Mouse (Mus musculus) neural tube, embryonic 14.5 days (tissue): Measurements from ENCODE around the gene Olfr1257. TPM values are rescaled to one million over a fixed set of nuclear protein-coding genes. Genes with fewer than 3 reads are reported as not detected.
"Not testable (repeated sequence)": the region's sequence is repeated elsewhere in the genome, so short reads cannot be mapped to it uniquely, and the experiment has no call there.

Source experiments
- ATAC-seq: fragments of 200-750 bp; cut with Nextera tagmentation; 2 replicates; pipeline ENCODE4 v1.8.0; 2017; ENCODE audit warnings: low read depth, mild to moderate bottlenecking, moderate TSS enrichment, moderate library complexity
- H3K27ac ChIP-seq: fragments of 300-500 bp; sonication (generic); 2 replicates; pipeline ENCODE4 v1.5.1; 2014; ENCODE audit warnings: low read depth, mild to moderate bottlenecking, control low read depth, low read length, moderate library complexity, mixed read lengths
- H3K27me3 ChIP-seq: fragments of 300-500 bp; sonication (generic); 2 replicates; pipeline ENCODE4 v1.6.1; 2014; ENCODE audit warnings: low read length; ENCODE audit not compliant: control insufficient read depth, insufficient read depth
- H3K36me3 ChIP-seq: fragments of 300-500 bp; sonication (generic); 2 replicates; pipeline ENCODE4 v1.6.1; 2014; ENCODE audit warnings: low read length, mixed read lengths; ENCODE audit not compliant: control insufficient read depth, insufficient read depth
- H3K4me1 ChIP-seq: fragments of 300-500 bp; sonication (generic); 2 replicates; pipeline ENCODE4 v1.6.1; 2014; ENCODE audit warnings: low read length; ENCODE audit not compliant: control insufficient read depth, insufficient read depth
- H3K4me2 ChIP-seq: fragments of 300-500 bp; sonication (generic); 2 replicates; pipeline ENCODE4 v1.6.1; 2014; ENCODE audit warnings: mild to moderate bottlenecking, low read depth, low read length, control low read depth
- H3K4me3 ChIP-seq: fragments of 300-500 bp; sonication (generic); 2 replicates; pipeline ENCODE4 v1.5.1; 2014; ENCODE audit warnings: low read depth, low read length, control low read depth, mixed read lengths
- H3K9ac ChIP-seq: fragments of 300-500 bp; sonication (generic); replicated peaks from 2 replicates; pipeline ENCODE4 v1.6.1; 2014; ENCODE audit warnings: low read depth, mild to moderate bottlenecking, control low read depth, low read length, mixed read lengths
- H3K9me3 ChIP-seq: fragments of 300-500 bp; sonication (generic); 2 replicates; pipeline ENCODE4 v1.6.1; 2016; ENCODE audit warnings: low read length; ENCODE audit not compliant: control insufficient read depth
- WGBS: fragments of 180-500 bp; shearing (Covaris S2); extraction: QIAGEN DNeasy Blood & Tissue Kit; methylation state at CpG from one replicate; pipeline ENCODE4 v1.1.7; 2014; 5-methylcytosine and 5-hydroxymethylcytosine counted together
- polyA plus RNA-seq: library from polyadenylated mRNA; unstranded; fragments of >200 nt; fragmentation: Nextera tagmentation; extraction: Ambion mirVana; gene quantifications from 2 replicates; pipeline ENCODE4 v1.2.1, GENCODE M21; 2014

Olfr1257 gene
- polyA plus RNA-seq, result not detected in 2 replicates

DNA sequence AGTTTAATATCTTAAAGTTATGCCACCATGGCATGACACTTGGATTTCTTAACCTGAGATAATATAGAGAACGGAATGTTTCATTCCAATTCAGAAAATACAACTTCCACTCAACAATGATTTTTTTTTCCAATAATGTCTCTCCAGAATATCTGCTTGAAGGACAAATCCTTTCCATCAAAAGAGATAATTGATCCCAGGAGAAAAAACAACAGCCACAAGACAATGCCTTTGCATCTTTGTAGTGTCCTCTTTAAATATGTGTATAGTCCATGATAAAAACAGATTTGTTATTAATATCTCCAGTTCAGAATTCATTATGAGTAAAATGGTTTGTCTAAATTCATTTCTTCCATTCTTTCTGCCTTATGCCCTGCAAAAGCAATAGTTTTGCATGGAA is at the start of gene Olfr1257:
Gene Olfr1257, plus strand, starts transcription at position 301 of the 400 bp plus-strand sequence.
- ATAC-seq, result no peak
- H3K4me1 ChIP-seq, result no peaks in the 10 kb centered on the region
- no peak within 1 kb of the TSS for H3K4me2 ChIP-seq
- 93% methylated on average over 1 of the region's 1 CpGs for WGBS
- no peaks in the 10 kb centered on the region for H3K9me3 ChIP-seq
- H3K9ac ChIP-seq, result no peak within 1 kb of the TSS
- H3K27me3 ChIP-seq, result no peaks in the 10 kb centered on the region
- H3K36me3 ChIP-seq, result no peaks in the 10 kb centered on the region
- H3K27ac ChIP-seq, result no peak within 1 kb of the TSS
- no peak within 1 kb of the TSS for H3K4me3 ChIP-seq

DNA sequence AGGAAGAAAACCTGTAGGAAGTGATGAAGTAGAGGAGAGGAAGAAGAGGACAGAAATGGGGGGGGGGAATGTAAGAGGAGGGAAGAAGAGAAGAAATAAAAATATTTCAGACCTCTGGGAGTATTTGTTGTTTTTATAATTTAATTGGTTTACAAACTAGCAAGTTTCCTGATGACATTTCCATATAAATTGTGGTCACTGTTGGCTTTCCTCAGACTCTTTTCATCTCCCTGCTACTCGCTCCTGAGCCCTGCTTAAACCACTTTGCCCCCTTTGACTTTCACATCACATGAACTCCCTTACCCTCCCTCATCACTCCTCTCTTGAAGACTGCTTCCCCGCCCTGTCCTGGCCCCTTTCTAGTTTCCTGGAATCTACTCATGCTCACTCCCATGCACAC is 36.8 kb upstream of the Olfr1257 start, which contains the start of gene Olfr1256:
Gene Olfr1256, minus strand, starts transcription at position 101 of the 400 bp plus-strand sequence.
- Histone ChIP-seq H3K9ac (no peak within 1 kb of the TSS), H3K4me3 (no peak within 1 kb of the TSS), H3K4me2 (no peak within 1 kb of the TSS), H3K27ac (no peak within 1 kb of the TSS), H3K27me3 (no peaks in the 10 kb centered on the region), H3K9me3 (no peaks in the 10 kb centered on the region), H3K36me3 (no peaks in the 10 kb centered on the region), H3K4me1 (no peaks in the 10 kb centered on the region)
- ATAC-seq, result no peak
- WGBS, result 38% methylated on average over 2 of the region's 2 CpGs

DNA sequence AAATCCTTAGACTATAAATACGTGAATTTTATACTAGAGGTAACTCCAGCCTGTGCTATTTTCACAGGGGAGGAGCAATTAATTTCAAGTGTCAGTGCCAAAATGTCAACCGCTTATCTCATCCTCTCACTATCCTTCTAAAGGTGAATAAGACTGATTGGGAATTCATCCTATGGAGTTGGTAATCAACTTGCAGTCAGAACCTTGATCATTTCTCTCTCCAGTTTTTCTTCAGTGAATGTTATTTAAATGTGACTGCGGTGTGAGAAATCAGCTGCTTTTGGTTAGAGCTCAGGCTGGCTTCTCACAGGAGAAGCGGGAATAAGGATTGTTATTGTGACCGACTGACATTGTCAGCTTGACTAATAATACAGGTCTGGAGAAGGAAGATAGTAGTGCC is 30.1 kb upstream of the Olfr1257 start, which contains the start of gene Olfr48:
Gene Olfr48, minus strand, starts transcription at position 101 of the 400 bp plus-strand sequence.
- no peak within 1 kb of the TSS for H3K4me2 ChIP-seq
- no peak within 1 kb of the TSS for H3K4me3 ChIP-seq
- no peaks in the 10 kb centered on the region for H3K27me3 ChIP-seq
- no peak for ATAC-seq
- no peaks in the 10 kb centered on the region for H3K9me3 ChIP-seq
- no peak within 1 kb of the TSS for H3K9ac ChIP-seq
- no peaks in the 10 kb centered on the region for H3K4me1 ChIP-seq
- H3K36me3 ChIP-seq, result no peaks in the 10 kb centered on the region
- no peak within 1 kb of the TSS for H3K27ac ChIP-seq
- 86% methylated on average over 5 of the region's 5 CpGs for WGBS

DNA sequence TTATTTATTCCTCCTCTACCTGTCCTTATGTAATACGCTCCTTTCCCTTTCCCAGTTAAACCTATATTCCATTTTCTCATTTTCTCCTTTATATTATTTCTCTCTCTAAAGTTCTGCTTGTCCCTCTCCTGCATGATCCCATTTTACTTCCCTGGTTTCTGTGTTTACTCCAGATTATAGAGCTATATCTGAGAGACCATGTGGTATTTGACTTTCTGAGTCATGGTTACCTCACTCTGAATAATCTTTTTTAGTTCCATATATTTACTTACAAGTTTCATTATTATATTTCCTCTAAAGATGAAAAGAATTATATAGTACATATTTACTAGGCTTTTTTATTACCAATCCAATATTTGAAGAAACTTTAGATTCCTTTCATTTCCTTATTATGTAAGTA is 29.0 kb upstream of the Olfr1257 start:
- 97% methylated on average over 1 of the region's 1 CpGs for WGBS
- Histone ChIP-seq H3K27me3 (no peaks in the 10 kb centered on the region), H3K9ac (no peak overlapping the region), H3K4me1 (no peaks in the 10 kb centered on the region), H3K36me3 (no peaks in the 10 kb centered on the region), H3K4me2 (no peak overlapping the region), H3K27ac (no peak overlapping the region), H3K4me3 (no peak overlapping the region), H3K9me3 (no peaks in the 10 kb centered on the region)
- no peak for ATAC-seq

DNA sequence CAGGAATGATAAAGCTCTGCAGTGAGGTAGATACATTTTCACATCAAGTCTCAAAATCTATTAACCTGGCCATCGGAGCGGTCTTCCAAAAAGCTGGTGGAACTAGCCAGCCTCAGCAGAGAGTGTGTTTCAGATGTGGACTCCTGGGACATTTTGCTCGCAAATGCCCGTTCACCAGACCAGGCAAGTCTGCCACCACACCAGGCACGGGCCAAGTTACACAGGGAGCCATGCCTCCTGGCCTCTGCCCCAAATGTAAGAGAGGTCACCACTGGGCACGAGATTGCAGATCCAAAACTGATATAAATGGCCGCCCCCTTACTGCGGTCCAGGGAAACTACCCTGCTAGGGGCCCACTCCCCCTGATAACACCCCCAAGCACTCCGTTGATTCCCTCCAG is 34.4 kb downstream of the Olfr1257 start:
- H3K9ac ChIP-seq, H3K4me3 ChIP-seq, ATAC-seq, H3K4me1 ChIP-seq, H3K27me3 ChIP-seq, H3K27ac ChIP-seq, H3K36me3 ChIP-seq, H3K9me3 ChIP-seq, H3K4me2 ChIP-seq: not testable (repeated sequence)
- 91% methylated on average over 9 of the region's 9 CpGs for WGBS

DNA sequence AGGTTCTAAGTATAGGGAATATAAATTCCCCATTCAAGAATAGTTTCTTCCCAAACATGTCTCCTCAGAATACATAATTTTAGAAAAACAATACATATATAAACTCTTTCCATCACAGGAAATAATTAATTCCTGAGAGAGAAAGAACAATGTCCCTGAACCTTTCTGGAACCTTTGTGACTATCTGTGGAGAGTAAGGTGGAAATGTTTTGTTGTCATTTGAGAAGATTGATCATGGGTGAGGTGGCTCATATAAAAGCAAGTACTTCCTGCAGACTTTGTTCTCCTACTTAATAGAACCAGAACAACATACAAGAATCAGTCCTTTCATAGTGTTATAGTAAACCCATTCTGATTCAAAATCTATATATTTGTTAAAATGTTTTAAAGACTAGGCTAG is 48.8 kb downstream of the Olfr1257 start, which contains the start of gene Olfr1258:
Gene Olfr1258, plus strand, starts transcription at position 301 of the 400 bp plus-strand sequence.
- Histone ChIP-seq H3K9me3 (no peaks in the 10 kb centered on the region), H3K4me1 (no peaks in the 10 kb centered on the region), H3K9ac (no peak within 1 kb of the TSS), H3K27ac (no peak within 1 kb of the TSS), H3K4me3 (no peak within 1 kb of the TSS), H3K4me2 (no peak within 1 kb of the TSS), H3K27me3 (no peaks in the 10 kb centered on the region), H3K36me3 (no peaks in the 10 kb centered on the region)
- ATAC-seq, result no peak

Other genes with a start within 250 kb of the Olfr1257 start
- gene Olfr1249, start 243.5 kb upstream of the Olfr1257 start, polyA plus RNA-seq, result not detected in 2 replicates
- not detected in 2 replicates for gene Olfr1250, start 217.0 kb upstream of the Olfr1257 start, polyA plus RNA-seq
- gene Olfr1251, start 206.5 kb upstream of the Olfr1257 start, polyA plus RNA-seq, result not detected in 2 replicates
- not detected in 2 replicates for gene Olfr1252, start 153.4 kb upstream of the Olfr1257 start, polyA plus RNA-seq
- gene Olfr1253, start 121.3 kb upstream of the Olfr1257 start, polyA plus RNA-seq, result not detected in 2 replicates
- not detected in 2 replicates for gene Olfr1254, start 84.8 kb upstream of the Olfr1257 start, polyA plus RNA-seq
- not detected in 2 replicates for gene Olfr1255, start 66.4 kb upstream of the Olfr1257 start, polyA plus RNA-seq
- gene Olfr1256, start 36.9 kb upstream of the Olfr1257 start, polyA plus RNA-seq, result not detected in 2 replicates
- not detected in 2 replicates for gene Olfr48, start 30.2 kb upstream of the Olfr1257 start, polyA plus RNA-seq
- gene Olfr1258, start 48.9 kb downstream of the Olfr1257 start, polyA plus RNA-seq, result not detected in 2 replicates
- gene Olfr1259, start 70.2 kb downstream of the Olfr1257 start, polyA plus RNA-seq, result not detected in 2 replicates
- 0.47 TPM in 1 of 2 replicates, not detected in the other for gene Olfr1260, start 95.9 kb downstream of the Olfr1257 start, polyA plus RNA-seq
- not detected in 2 replicates for gene Olfr1261, start 112.8 kb downstream of the Olfr1257 start, polyA plus RNA-seq
- not detected in 2 replicates for gene Olfr1262, start 121.7 kb downstream of the Olfr1257 start, polyA plus RNA-seq
- not detected in 2 replicates for gene Olfr1263, start 133.7 kb downstream of the Olfr1257 start, polyA plus RNA-seq
- gene Olfr1264, start 147.1 kb downstream of the Olfr1257 start, polyA plus RNA-seq, result not detected in 2 replicates
- not detected in 2 replicates for gene Olfr1265, start 156.9 kb downstream of the Olfr1257 start, polyA plus RNA-seq
- gene Olfr140, start 185.2 kb downstream of the Olfr1257 start, polyA plus RNA-seq, result not detected in 2 replicates
- gene Olfr1269, start 243.0 kb downstream of the Olfr1257 start, polyA plus RNA-seq, result not detected in 2 replicates